Mouse (Mus musculus): Measurements from ENCODE around the gene Capn2. TPM values are rescaled to one million over a fixed set of nuclear protein-coding genes. Genes with fewer than 3 reads are reported as not detected.

Gene Capn2
- total and polyA plus RNA-seq, 3 experiments, result 28.0 to 65.3 (median 63.9) TPM

GRCm38 (mm10) chr1:182424274-182424673, 93.1 kb downstream of the Capn2 start:
- no peak for DNase-seq
- Histone ChIP-seq H3K4me1 (ENCODE audit: control insufficient read depth, insufficient read depth, low read length) (peaks cover 8% of the 10 kb centered on the region), H3K27me3 (ENCODE audit: control insufficient read depth, insufficient read depth, low read length) (no peaks in the 10 kb centered on the region), H3K4me3 (no peak overlapping the region), H3K36me3 (ENCODE audit: control insufficient read depth, insufficient read depth, low read length) (no peaks in the 10 kb centered on the region; the same call in 1 of the 2 replicates), H3K9ac (ENCODE audit: low read depth, low read length) (no peak overlapping the region), H3K79me2 (replicated peaks; ENCODE audit: control insufficient read depth, insufficient read depth, low read length) (peaks cover 7% of the 10 kb centered on the region; the same call in 1 of the 2 replicates), H3K27ac (no peak overlapping the region)
- TF ChIP-seq POLR2A (IDR thresholded peaks at IDR 0.05; ENCODE audit: insufficient read depth, low read depth, low read length) (no peak), CTCF (IDR thresholded peaks at IDR 0.05) (no peak)
- intact Hi-C loops (cut with DNase I), result no loop called here
- WGBS, result 24% methylated on average over 2 of the region's 2 CpGs

DNA sequence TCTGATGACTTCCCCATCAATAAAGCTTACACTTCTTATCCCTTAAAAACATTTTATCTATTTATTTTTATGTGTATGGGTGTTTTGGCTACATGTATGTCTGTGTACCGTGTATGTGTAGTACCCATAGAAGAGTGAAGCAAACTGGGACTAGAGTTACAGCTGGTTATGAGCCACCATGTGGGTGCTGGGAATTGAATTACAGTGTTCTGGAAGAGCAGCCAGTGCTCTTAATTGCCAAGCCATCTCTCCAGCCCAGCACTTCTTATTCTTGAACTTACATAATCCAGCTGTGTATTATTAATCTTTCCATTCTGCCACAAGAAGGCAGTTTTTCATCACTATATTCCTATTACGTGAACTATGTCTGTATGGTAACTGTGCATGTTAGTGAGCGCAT, 97.9 kb downstream of the Capn2 start:
- DNase-seq, result no peak
- intact Hi-C loops (cut with DNase I), result no loop called here
- Histone ChIP-seq H3K27me3 (ENCODE audit: control insufficient read depth, insufficient read depth, low read length) (no peaks in the 10 kb centered on the region), H3K9ac (ENCODE audit: low read depth, low read length) (no peak overlapping the region), H3K36me3 (ENCODE audit: control insufficient read depth, insufficient read depth, low read length) (no peaks in the 10 kb centered on the region), H3K4me3 (no peak overlapping the region), H3K4me1 (ENCODE audit: control insufficient read depth, insufficient read depth, low read length) (peaks cover 3% of the 10 kb centered on the region), H3K27ac (no peak overlapping the region), H3K79me2 (replicated peaks; ENCODE audit: control insufficient read depth, insufficient read depth, low read length) (peaks cover 7% of the 10 kb centered on the region)
- no peak for TF ChIP-seq POLR2A (IDR thresholded peaks at IDR 0.05; ENCODE audit: insufficient read depth, low read depth, low read length)
- no peak for TF ChIP-seq CTCF (IDR thresholded peaks at IDR 0.05)
- no peak for TF ChIP-seq EP300 (IDR thresholded peaks at IDR 0.05; ENCODE audit: insufficient read depth, low read depth, low read length)
- WGBS, result 77% methylated on average over 3 of the region's 3 CpGs

Other genes starting within 250 kb of the Capn2 start
- 10 to 100 TPM; 50.3 to 54.1 TPM for gene Degs1, start 234.8 kb downstream of the Capn2 start, total RNA-seq (2021)
- gene Degs1, start 234.8 kb downstream of the Capn2 start, polyA plus RNA-seq (2012; rRNA removed), result 51.0 and 98.3 TPM in 2 replicates
- gene Fbxo28, start 176.0 kb downstream of the Capn2 start, total RNA-seq (2021), result 10 to 100 TPM; 20.4 to 20.9 TPM
- 7.1 and 10.8 TPM in 2 replicates for gene Fbxo28, start 176.0 kb downstream of the Capn2 start, polyA plus RNA-seq (2012; rRNA removed)
- 10 to 100 TPM in 1 of 2 experiments, 1 to 10 TPM in 1; 8.4 to 11.4 TPM for gene Trp53bp2, start 108.4 kb downstream of the Capn2 start, total RNA-seq (2021)
- gene Trp53bp2, start 108.4 kb downstream of the Capn2 start, polyA plus RNA-seq (2012; rRNA removed), result 9.3 and 11.7 TPM in 2 replicates
- not detected for gene Capn8, start 47.4 kb upstream of the Capn2 start, total RNA-seq (2021)
- not detected in 2 replicates for gene Capn8, start 47.4 kb upstream of the Capn2 start, polyA plus RNA-seq (2012; rRNA removed)
- not detected for gene Ccdc185, start 231.6 kb upstream of the Capn2 start, total RNA-seq (2021)
- 0.04 TPM in 1 of 2 replicates, not detected in the other for gene Ccdc185, start 231.6 kb upstream of the Capn2 start, polyA plus RNA-seq (2012; rRNA removed)
- under 1 TPM; 0.16 to 0.34 TPM for gene Susd4, start 246.3 kb upstream of the Capn2 start, total RNA-seq (2021)
- gene Susd4, start 246.3 kb upstream of the Capn2 start, polyA plus RNA-seq (2012; rRNA removed), result 0.49 and 0.88 TPM in 2 replicates